Mouse (Mus musculus) MEL (cell line): Measurements from ENCODE around the gene Ube2d3. TPM values are rescaled to one million over a fixed set of nuclear protein-coding genes. Genes with fewer than 3 reads are reported as not detected.

Experiments used
- DNase-seq: peaks from one replicate; pipeline ENCODE4 v3.0.0; 2011; ENCODE audit warnings: low read depth, low spot score
- H3K27ac ChIP-seq: 2 replicates; pipeline ENCODE4 v1.5.1; 2012; ENCODE audit warnings: low read depth, mild to moderate bottlenecking, control low read depth, low read length, moderate library complexity; ENCODE audit not compliant: control insufficient read depth
- H3K27me3 ChIP-seq, 2 experiments: fragments of 150-350 bp in 1 of 2; sonication (generic) in 1 of 2; 2 replicates each; pipeline ENCODE4 v1.6.1; 2012; ENCODE audit warnings: low read length in 2 of 2, mild to moderate bottlenecking in 2 of 2, improper control_type of control experiment in 1 of 2, moderate library complexity in 1 of 2; ENCODE audit not compliant: insufficient read depth in 2 of 2, control insufficient read depth in 1 of 2
- H3K36me3 ChIP-seq, 2 experiments: 2 replicates each; pipeline ENCODE4 v1.6.1; 2012 to 2014; ENCODE audit warnings: low read length in 2 of 2, improper control_type of control experiment in 1 of 2, inconsistent platforms in 1 of 2, mild to moderate bottlenecking in 1 of 2; ENCODE audit not compliant: insufficient read depth in 2 of 2, control insufficient read depth in 1 of 2
- H3K4me1 ChIP-seq, 2 experiments: fragments of 150-350 bp in 1 of 2; sonication (generic) in 1 of 2; 2 replicates each; pipeline ENCODE4 v1.6.1; 2012; ENCODE audit warnings: low read length in 2 of 2, improper control_type of control experiment in 1 of 2, mild to moderate bottlenecking in 1 of 2; ENCODE audit not compliant: insufficient read depth in 2 of 2, control insufficient read depth in 1 of 2
- H3K4me3 ChIP-seq, 2 experiments: fragments of 150-350 bp in 1 of 2; sonication (generic) in 1 of 2; 2 replicates each; pipeline ENCODE4 v1.5.1; 2012; ENCODE audit warnings: low read depth in 2 of 2, low read length in 2 of 2, mild to moderate bottlenecking in 2 of 2, moderate library complexity in 2 of 2, control low read depth in 1 of 2, improper control_type of control experiment in 1 of 2; ENCODE audit not compliant: control insufficient read depth in 1 of 2, insufficient read depth in 1 of 2
- H3K79me2 ChIP-seq: 2 replicates; pipeline ENCODE4 v1.6.1; 2012; ENCODE audit warnings: mild to moderate bottlenecking, low read length, moderate library complexity; ENCODE audit not compliant: control insufficient read depth, poor library complexity, insufficient read depth
- H3K9ac ChIP-seq: 2 replicates; pipeline ENCODE4 v1.6.1; 2012; ENCODE audit warnings: low read depth, mild to moderate bottlenecking, control low read depth, low read length, moderate library complexity; ENCODE audit not compliant: control insufficient read depth, poor library complexity, severe bottlenecking
- H3K9me3 ChIP-seq: fragments of 150-350 bp; sonication (generic); replicated peaks from 2 replicates; pipeline ENCODE4 v1.6.1; 2012; ENCODE audit warnings: mild to moderate bottlenecking, low read length, improper control_type of control experiment, moderate library complexity; ENCODE audit not compliant: insufficient read depth
- BHLHE40 ChIP-seq: IDR thresholded peaks from 2 replicates; pipeline ENCODE4 v1.6.1; 2012; ENCODE audit warnings: low read depth, mild to moderate bottlenecking, inconsistent platforms, low read length, improper control_type of control experiment, borderline replicate concordance
- CHD1 ChIP-seq: IDR thresholded peaks from 2 replicates; pipeline ENCODE4 v1.6.1; 2012; ENCODE audit warnings: low read depth, mild to moderate bottlenecking, inconsistent platforms, low read length, improper control_type of control experiment
- CHD2 ChIP-seq: IDR thresholded peaks from 2 replicates; pipeline ENCODE4 v1.6.1; 2011; ENCODE audit warnings: low read length, improper control_type of control experiment
- CTCF ChIP-seq, 3 experiments: IDR thresholded peaks in 2 of 3; conservative IDR thresholded peaks in 1 of 3; 2 replicates each; pipeline ENCODE4 v1.5.1; 2011 to 2012; ENCODE audit warnings: low read length in 3 of 3, low read depth in 2 of 3, mild to moderate bottlenecking in 2 of 3, improper control_type of control experiment in 1 of 3, inconsistent platforms in 1 of 3, mixed read lengths in 1 of 3, moderate library complexity in 1 of 3; ENCODE audit not compliant: control insufficient read depth in 1 of 3, insufficient read depth in 1 of 3, poor library complexity in 1 of 3, severe bottlenecking in 1 of 3
- E2F4 ChIP-seq: IDR thresholded peaks from 2 replicates; pipeline ENCODE4 v1.6.1; 2011; ENCODE audit warnings: low read depth, low read length, improper control_type of control experiment, borderline replicate concordance
- ELF1 ChIP-seq: IDR thresholded peaks from 2 replicates; pipeline ENCODE4 v1.6.1; 2014; ENCODE audit warnings: low read depth, mild to moderate bottlenecking, inconsistent platforms, low read length, improper control_type of control experiment, moderate library complexity
- EP300 ChIP-seq, 2 experiments: IDR thresholded peaks; 2 replicates each; pipeline ENCODE4 v1.6.1; 2011; ENCODE audit warnings: improper control_type of control experiment in 2 of 2, low read length in 2 of 2, low read depth in 1 of 2, mild to moderate bottlenecking in 1 of 2
- HCFC1 ChIP-seq: IDR thresholded peaks from 2 replicates; pipeline ENCODE4 v1.6.1; 2012; ENCODE audit warnings: low read depth, mild to moderate bottlenecking, inconsistent platforms, low read length, improper control_type of control experiment, moderate library complexity
- JUND ChIP-seq: IDR thresholded peaks from 2 replicates; pipeline ENCODE4 v1.6.1; 2011; ENCODE audit warnings: low read depth, mild to moderate bottlenecking, improper control_type of control experiment, low read length
- KAT2A ChIP-seq: conservative IDR thresholded peaks from 2 replicates; pipeline ENCODE4 v1.6.1; 2012; ENCODE audit warnings: low read depth, low read length, improper control_type of control experiment, inconsistent platforms
- MAFK ChIP-seq: IDR thresholded peaks from 2 replicates; pipeline ENCODE4 v1.6.1; 2011; ENCODE audit warnings: low read depth, mild to moderate bottlenecking, low read length, improper control_type of control experiment, borderline replicate concordance
- MAX ChIP-seq: IDR thresholded peaks from 2 replicates; pipeline ENCODE4 v1.6.1; 2011; ENCODE audit warnings: low read length, improper control_type of control experiment
- MAZ ChIP-seq: IDR thresholded peaks from 2 replicates; pipeline ENCODE4 v1.6.1; 2012; ENCODE audit warnings: low read depth, mild to moderate bottlenecking, inconsistent platforms, low read length, improper control_type of control experiment
- MEF2A ChIP-seq: IDR thresholded peaks from 2 replicates; pipeline ENCODE4 v1.6.1; 2014; ENCODE audit warnings: low read depth, mild to moderate bottlenecking, inconsistent platforms, low read length, improper control_type of control experiment; ENCODE audit not compliant: poor library complexity, insufficient replicate concordance, severe bottlenecking; ENCODE audit errors: extremely low read depth
- MYC ChIP-seq: IDR thresholded peaks from 2 replicates; pipeline ENCODE4 v1.6.1; 2011; ENCODE audit warnings: low read depth, mild to moderate bottlenecking, low read length, improper control_type of control experiment, moderate library complexity
- NELFE ChIP-seq: IDR thresholded peaks from 2 replicates; pipeline ENCODE4 v1.6.1; 2011; ENCODE audit warnings: low read depth, low read length, improper control_type of control experiment
- NRF1 ChIP-seq: IDR thresholded peaks from 2 replicates; pipeline ENCODE4 v1.6.1; 2014; ENCODE audit warnings: low read depth, mild to moderate bottlenecking, inconsistent platforms, low read length, improper control_type of control experiment, moderate library complexity; ENCODE audit not compliant: poor library complexity, insufficient read depth, severe bottlenecking
- POLR2AphosphoS2 ChIP-seq: IDR thresholded peaks from 2 replicates; pipeline ENCODE4 v1.6.1; 2011; ENCODE audit warnings: low read length, improper control_type of control experiment
- POLR2AphosphoS5 ChIP-seq: IDR thresholded peaks from 2 replicates; pipeline ENCODE4 v1.6.1; 2012; ENCODE audit warnings: low read depth, borderline replicate concordance, mild to moderate bottlenecking, inconsistent platforms, low read length, moderate library complexity, mixed read lengths
- RAD21 ChIP-seq: IDR thresholded peaks from 2 replicates; pipeline ENCODE4 v1.6.1; 2011; ENCODE audit warnings: mild to moderate bottlenecking, low read depth, low read length, improper control_type of control experiment
- SIN3A ChIP-seq: IDR thresholded peaks from 2 replicates; pipeline ENCODE4 v1.6.1; 2012; ENCODE audit warnings: low read length, improper control_type of control experiment, inconsistent platforms
- SMC3 ChIP-seq: IDR thresholded peaks from 2 replicates; pipeline ENCODE4 v1.6.1; 2011; ENCODE audit warnings: low read depth, low read length, improper control_type of control experiment
- TCF12 ChIP-seq: IDR thresholded peaks from 2 replicates; pipeline ENCODE4 v1.6.1; 2014; ENCODE audit warnings: low read depth, mild to moderate bottlenecking, inconsistent platforms, low read length, improper control_type of control experiment, moderate library complexity
- USF2 ChIP-seq, 2 experiments: IDR thresholded peaks; 2 replicates each; pipeline ENCODE4 v1.6.1; 2011 to 2012; ENCODE audit warnings: improper control_type of control experiment in 2 of 2, low read length in 2 of 2, borderline replicate concordance in 1 of 2, inconsistent platforms in 1 of 2, low read depth in 1 of 2, mild to moderate bottlenecking in 1 of 2; ENCODE audit not compliant: insufficient read depth in 1 of 2
- polyA plus RNA-seq, 2 experiments: library from polyadenylated mRNA; stranded (reverse) in 1 of 2; unstranded in 1 of 2; fragments of >175 nt in 1 of 2; fragments of >200 nt in 1 of 2; gene quantifications; 2 replicates each; pipeline versions ENCODE4 v1.2.1 to v1.2.4; 2012; ENCODE audit warnings: low replicate concordance in 2 of 2, low read depth in 1 of 2; ENCODE audit not compliant: insufficient read length in 2 of 2, insufficient read depth in 1 of 2, missing spikeins in 1 of 2
- total RNA-seq: library from RNA; depleted of rRNA; stranded (reverse); fragments of 300-350 nt; gene quantifications from 2 replicates; pipeline ENCODE4 v1.2.3, GENCODE M21; 2012

The Ube2d3 gene
- total and polyA plus RNA-seq, 3 experiments, result 40.9 to 432 (median 340) TPM

- Histone ChIP-seq H3K27ac (no peak overlapping the region), H3K4me1 (no peaks in the 10 kb centered on the region), H3K36me3 (peaks cover 0 to 3% of the 10 kb centered on the region in 2 experiments; a peak in 1 of 4 replicates), H3K4me3 (no peak overlapping the region), H3K27me3 (no peaks in the 10 kb centered on the region), H3K9me3 (no peaks in the 10 kb centered on the region), H3K79me2 (no peaks in the 10 kb centered on the region), H3K9ac (no peak overlapping the region)
- no peak for DNase-seq
- TF ChIP-seq BHLHE40 (no peak), HCFC1 (no peak), NELFE (no peak), MEF2A (no peak), EP300 (IDR thresholded peaks at IDR 0.05; ENCODE audit: low read depth in 1 of 2, low read length in 2 of 2) (no peak), SMC3 (no peak), ELF1 (no peak), CHD1 (no peak), NRF1 (no peak), JUND (no peak), SIN3A (no peak), POLR2AphosphoS2 (no peak), USF2 (IDR thresholded peaks at IDR 0.05; ENCODE audit: borderline replicate concordance in 1 of 2, insufficient read depth in 1 of 2, low read depth in 1 of 2, low read length in 2 of 2) (no peak)
Measured at GRCm38 (mm10) chr3:135475025-135475424, 37.1 kb downstream of the Ube2d3 start.

GRCm38 (mm10) chr3:135476286-135476685, 38.3 kb downstream of the Ube2d3 start:
- H3K4me1 ChIP-seq, result no peaks in the 10 kb centered on the region
- H3K9me3 ChIP-seq, result no peaks in the 10 kb centered on the region
- H3K4me3 ChIP-seq, result no peak overlapping the region
- H3K36me3 ChIP-seq, result no peaks in the 10 kb centered on the region
- H3K9ac ChIP-seq, result no peak overlapping the region
- no peak overlapping the region for H3K27ac ChIP-seq
- TF ChIP-seq KAT2A (no peak), MAX (no peak), MAZ (no peak), MAFK (no peak), USF2 (IDR thresholded peaks at IDR 0.05; ENCODE audit: borderline replicate concordance in 1 of 2, insufficient read depth in 1 of 2, low read depth in 1 of 2, low read length in 2 of 2) (no peak), MYC (no peak), RAD21 (no peak), POLR2AphosphoS5 (no peak), BHLHE40 (no peak), SMC3 (no peak), E2F4 (no peak), CTCF (IDR thresholded peaks at IDR 0.05 in 2 of 3, conservative IDR thresholded peaks at IDR 0.05 in 1 of 3; ENCODE audit: control insufficient read depth in 1 of 3, insufficient read depth in 1 of 3, low read depth in 2 of 3, low read length in 3 of 3, poor library complexity in 1 of 3, severe bottlenecking in 1 of 3) (no peak), HCFC1 (no peak), EP300 (IDR thresholded peaks at IDR 0.05; ENCODE audit: low read depth in 1 of 2, low read length in 2 of 2) (no peak), TCF12 (no peak), SIN3A (no peak), CHD2 (no peak), NRF1 (no peak)
- no peak for DNase-seq
- no peaks in the 10 kb centered on the region for H3K79me2 ChIP-seq
- no peaks in the 10 kb centered on the region for H3K27me3 ChIP-seq
